Mouse (Mus musculus): ENCODE measurements around the gene Plekha6. TPM values are rescaled to one million over a fixed set of nuclear protein-coding genes. Genes with fewer than 3 reads are reported as not detected.

Plekha6 gene
- polyA plus RNA-seq, 1 experiment = 0.57 TPM

- no peak for TF ChIP-seq FLI1 (IDR thresholded peaks at IDR 0.05; ENCODE audit: low read length)
- no peak for TF ChIP-seq GATA1 (IDR thresholded peaks at IDR 0.05; ENCODE audit: borderline replicate concordance, low read length)
- H3K9me3 ChIP-seq = no peaks in the 10 kb centered on the region
- H3K4me3 ChIP-seq (replicated peaks) = no peak overlapping the region
- H3K27me3 ChIP-seq (replicated peaks) = peaks cover 52% of the 10 kb centered on the region
- no peaks in the 10 kb centered on the region; the same call in 1 of the 2 replicates for H3K4me1 ChIP-seq
- H3K36me3 ChIP-seq (replicated peaks; ENCODE audit: low read length) = no peaks in the 10 kb centered on the region
Observed at GRCm38 (mm10) chr1:133209482-133209881, 45.5 kb downstream of the Plekha6 start.

GRCm38 (mm10) chr1:133209901-133210516 lies 46.0 kb downstream of the Plekha6 start:
- Histone ChIP-seq H3K4me3 (replicated peaks) (no peak overlapping the region), H3K9me3 (no peaks in the 10 kb centered on the region), H3K36me3 (replicated peaks; ENCODE audit: low read length) (no peaks in the 10 kb centered on the region), H3K27me3 (replicated peaks) (peaks cover 52% of the 10 kb centered on the region), H3K4me1 (peaks cover 2% of the 10 kb centered on the region)
- TF ChIP-seq GATA1 (IDR thresholded peaks at IDR 0.05; ENCODE audit: borderline replicate concordance, low read length) (no peak), FLI1 (IDR thresholded peaks at IDR 0.05; ENCODE audit: low read length) (no peak)

GRCm38 (mm10) chr1:133210766-133211165 lies 46.8 kb downstream of the Plekha6 start:
- TF ChIP-seq GATA1 (IDR thresholded peaks at IDR 0.05; ENCODE audit: borderline replicate concordance, low read length) = no peak
- no peak for TF ChIP-seq FLI1 (IDR thresholded peaks at IDR 0.05; ENCODE audit: low read length)
- peaks cover 5% of the 10 kb centered on the region for H3K4me1 ChIP-seq
- peaks cover 55% of the 10 kb centered on the region for H3K27me3 ChIP-seq (replicated peaks)
- no peak overlapping the region for H3K4me3 ChIP-seq (replicated peaks)
- H3K9me3 ChIP-seq = no peaks in the 10 kb centered on the region
- no peaks in the 10 kb centered on the region for H3K36me3 ChIP-seq (replicated peaks; ENCODE audit: low read length)

GRCm38 (mm10) chr1:133212273-133212672 lies 48.3 kb downstream of the Plekha6 start:
- H3K4me3 ChIP-seq (replicated peaks) = no peak overlapping the region
- TF ChIP-seq FLI1 (IDR thresholded peaks at IDR 0.05; ENCODE audit: low read length) (no peak), GATA1 (IDR thresholded peaks at IDR 0.05; ENCODE audit: borderline replicate concordance, low read length) (no peak)
- H3K27me3 ChIP-seq (replicated peaks) = peaks cover 68% of the 10 kb centered on the region
- H3K9me3 ChIP-seq = no peaks in the 10 kb centered on the region
- peaks cover 5% of the 10 kb centered on the region for H3K4me1 ChIP-seq
- no peaks in the 10 kb centered on the region for H3K36me3 ChIP-seq (replicated peaks; ENCODE audit: low read length)

- no peak overlapping the region for H3K4me3 ChIP-seq (replicated peaks)
- H3K9me3 ChIP-seq = no peaks in the 10 kb centered on the region
- TF ChIP-seq FLI1 (IDR thresholded peaks at IDR 0.05; ENCODE audit: low read length) = no peak
- TF ChIP-seq GATA1 (IDR thresholded peaks at IDR 0.05; ENCODE audit: borderline replicate concordance, low read length) = no peak
- H3K27me3 ChIP-seq (replicated peaks) = peaks cover 72% of the 10 kb centered on the region
- no peaks in the 10 kb centered on the region for H3K36me3 ChIP-seq (replicated peaks; ENCODE audit: low read length)
- peaks cover 5% of the 10 kb centered on the region for H3K4me1 ChIP-seq
Observed at GRCm38 (mm10) chr1:133213098-133213497, 49.1 kb downstream of the Plekha6 start.

- Histone ChIP-seq H3K36me3 (replicated peaks; ENCODE audit: low read length) (no peaks in the 10 kb centered on the region), H3K4me3 (replicated peaks) (no peak overlapping the region), H3K27me3 (replicated peaks) (peaks cover 78% of the 10 kb centered on the region), H3K4me1 (peaks cover 5% of the 10 kb centered on the region), H3K9me3 (no peaks in the 10 kb centered on the region)
- TF ChIP-seq FLI1 (IDR thresholded peaks at IDR 0.05; ENCODE audit: low read length) (no peak), GATA1 (IDR thresholded peaks at IDR 0.05; ENCODE audit: borderline replicate concordance, low read length) (no peak)
Observed at GRCm38 (mm10) chr1:133213901-133214300, 49.9 kb downstream of the Plekha6 start.

- Histone ChIP-seq H3K36me3 (replicated peaks; ENCODE audit: low read length) (no peaks in the 10 kb centered on the region), H3K4me3 (replicated peaks) (no peak overlapping the region), H3K27me3 (replicated peaks) (peaks cover 82% of the 10 kb centered on the region), H3K9me3 (no peaks in the 10 kb centered on the region), H3K4me1 (peaks cover 5% of the 10 kb centered on the region)
- TF ChIP-seq GATA1 (IDR thresholded peaks at IDR 0.05; ENCODE audit: borderline replicate concordance, low read length) = no peak
- no peak for TF ChIP-seq FLI1 (IDR thresholded peaks at IDR 0.05; ENCODE audit: low read length)
Observed at GRCm38 (mm10) chr1:133214672-133215359, 50.8 kb downstream of the Plekha6 start.

GRCm38 (mm10) chr1:133215360-133215700 lies 51.3 kb downstream of the Plekha6 start:
- peaks cover 5% of the 10 kb centered on the region for H3K4me1 ChIP-seq
- H3K4me3 ChIP-seq (replicated peaks) = no peak overlapping the region
- no peaks in the 10 kb centered on the region for H3K36me3 ChIP-seq (replicated peaks; ENCODE audit: low read length)
- H3K9me3 ChIP-seq = no peaks in the 10 kb centered on the region
- TF ChIP-seq FLI1 (IDR thresholded peaks at IDR 0.05; ENCODE audit: low read length) = no peak
- TF ChIP-seq GATA1 (IDR thresholded peaks at IDR 0.05; ENCODE audit: borderline replicate concordance, low read length) = no peak
- H3K27me3 ChIP-seq (replicated peaks) = peaks cover 82% of the 10 kb centered on the region

- TF ChIP-seq FLI1 (IDR thresholded peaks at IDR 0.05; ENCODE audit: low read length) = no peak
- TF ChIP-seq GATA1 (IDR thresholded peaks at IDR 0.05; ENCODE audit: borderline replicate concordance, low read length) = no peak
- H3K27me3 ChIP-seq (replicated peaks) = peaks cover 82% of the 10 kb centered on the region
- no peaks in the 10 kb centered on the region for H3K36me3 ChIP-seq (replicated peaks; ENCODE audit: low read length)
Observed at GRCm38 (mm10) chr1:133215753-133216152, 51.7 kb downstream of the Plekha6 start.

GRCm38 (mm10) chr1:133217031-133217430 lies 53.0 kb downstream of the Plekha6 start:
- peaks cover 5% of the 10 kb centered on the region for H3K4me1 ChIP-seq
- H3K27me3 ChIP-seq (replicated peaks) = peaks cover 88% of the 10 kb centered on the region
- no peak for TF ChIP-seq GATA1 (IDR thresholded peaks at IDR 0.05; ENCODE audit: borderline replicate concordance, low read length)
- no peak for TF ChIP-seq FLI1 (IDR thresholded peaks at IDR 0.05; ENCODE audit: low read length)
- no peaks in the 10 kb centered on the region for H3K36me3 ChIP-seq (replicated peaks; ENCODE audit: low read length)
- no peak overlapping the region for H3K4me3 ChIP-seq (replicated peaks)
- no peaks in the 10 kb centered on the region for H3K9me3 ChIP-seq

More at GRCm38 (mm10) chr1:133215753-133216152, 51.7 kb downstream of the Plekha6 start:
- Histone ChIP-seq H3K4me3 (replicated peaks) (no peak overlapping the region), H3K4me1 (peaks cover 5% of the 10 kb centered on the region), H3K9me3 (no peaks in the 10 kb centered on the region)
